Mouse (Mus musculus) thymus, adult 18-20 months (tissue): ENCODE data around the gene Traf3ip3.

Experiments used
- DNase-seq, 2 experiments: peaks; one replicate each; pipeline ENCODE4 v3.0.0; 2022; ENCODE audit warnings: mixed read lengths in 2 of 2

Traf3ip3 gene

GRCm38 (mm10) chr1:193201383-193201778 is at the start of gene Traf3ip3:
Traf3ip3 (minus strand) TSS chr1:193201703.
- DNase-seq = peak; percentile 78 to 93

DNA sequence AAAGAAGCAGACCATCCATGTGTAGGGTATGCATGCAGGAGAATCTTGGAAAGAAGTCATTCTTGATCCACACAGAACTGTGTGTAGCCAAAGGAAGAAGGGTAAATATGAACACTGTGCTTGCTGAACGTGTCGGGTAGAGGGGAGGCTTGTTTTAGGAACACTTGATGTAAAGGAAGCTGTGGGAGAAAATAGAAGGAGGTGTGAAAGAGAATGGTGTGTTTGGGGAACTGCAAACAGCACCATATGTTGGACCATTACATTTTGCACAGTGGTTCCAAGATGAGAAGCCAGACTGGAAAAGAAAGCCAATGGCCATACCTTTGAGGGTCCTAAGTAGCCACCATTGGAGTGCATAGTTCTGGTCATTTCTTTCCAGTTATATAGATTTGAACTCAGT is 48.5 kb upstream of the Traf3ip3 start:
- DNase-seq = no peak

GRCm38 (mm10) chr1:193244235-193244634 is 42.7 kb upstream of the Traf3ip3 start:
- no peak for DNase-seq

GRCm38 (mm10) chr1:193243571-193244193 is 42.2 kb upstream of the Traf3ip3 start:
- no peak for DNase-seq

GRCm38 (mm10) chr1:193242863-193243262 is 41.4 kb upstream of the Traf3ip3 start:
- DNase-seq = no peak

- DNase-seq = peak in 1 of 2 experiments; percentile 25
Measured at GRCm38 (mm10) chr1:193242238-193242637, 40.7 kb upstream of the Traf3ip3 start.

DNA sequence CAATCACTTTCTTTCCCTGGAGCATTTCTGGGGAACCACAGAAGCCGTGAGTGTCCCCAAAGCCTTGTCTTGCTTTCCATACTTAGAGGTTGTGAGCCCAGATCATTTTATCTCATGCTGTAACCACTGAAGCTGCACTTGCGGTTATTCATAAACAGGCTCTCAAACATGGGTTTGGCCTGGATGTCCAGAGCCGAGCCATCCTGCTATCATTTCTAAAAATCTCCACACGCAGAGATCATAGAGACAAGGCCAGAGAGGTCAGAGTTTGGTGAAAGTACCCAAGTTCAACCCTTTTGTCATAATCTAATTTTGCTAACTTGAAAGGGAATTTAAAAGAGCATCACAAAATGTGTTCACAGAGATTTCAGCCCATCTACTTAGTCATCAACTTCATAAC is 39.9 kb upstream of the Traf3ip3 start:
- no peak for DNase-seq

DNA sequence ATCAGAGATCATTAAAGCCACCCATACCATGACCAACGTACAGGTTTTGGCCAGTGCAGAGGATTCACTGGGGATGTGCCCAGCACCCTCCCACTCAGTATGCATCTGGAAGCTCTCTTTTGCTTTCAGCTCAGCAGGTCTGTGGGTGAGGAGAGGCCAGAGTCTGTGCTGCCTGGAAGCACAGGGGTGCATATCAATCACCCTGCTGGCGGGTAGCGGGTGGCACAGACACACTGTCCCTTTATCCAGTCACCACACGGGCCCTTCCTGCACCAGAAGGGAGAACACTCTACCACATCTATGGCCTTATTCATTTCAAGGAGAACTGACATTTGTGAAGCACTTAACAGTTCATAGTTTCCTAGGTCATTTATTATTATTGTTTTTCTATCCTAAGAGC is 36.9 kb upstream of the Traf3ip3 start:
- no peak for DNase-seq

GRCm38 (mm10) chr1:193234930-193235329 is 33.4 kb upstream of the Traf3ip3 start:
- no peak for DNase-seq

DNA sequence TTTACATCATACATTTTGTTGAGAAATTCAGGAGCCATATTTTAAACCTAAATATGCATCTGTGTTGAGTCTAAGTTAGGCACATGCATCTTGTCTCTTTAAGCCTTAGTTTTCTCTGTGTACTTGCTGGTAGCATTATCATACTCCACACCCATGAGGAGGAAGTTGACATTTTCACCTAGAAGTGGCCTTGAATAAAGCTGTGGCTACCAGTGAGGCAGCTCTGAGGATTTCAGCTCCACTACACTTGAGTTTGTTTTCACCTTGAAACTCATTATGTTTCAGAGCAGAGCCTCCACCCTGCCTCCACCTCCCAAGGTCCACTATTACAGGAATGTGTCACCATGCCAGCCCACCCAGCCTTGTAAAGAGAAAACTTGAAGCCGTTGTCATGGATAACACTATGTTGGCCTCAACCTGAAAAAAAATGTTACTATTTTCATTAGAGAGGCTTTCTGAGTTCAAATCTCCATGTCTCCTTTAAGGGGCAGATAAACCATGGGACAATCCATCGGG is 32.7 kb upstream of the Traf3ip3 start:
- no peak for DNase-seq

- DNase-seq = no peak
Measured at GRCm38 (mm10) chr1:193232732-193233131, 31.2 kb upstream of the Traf3ip3 start.

- no peak for DNase-seq
Measured at GRCm38 (mm10) chr1:193230935-193231334, 29.4 kb upstream of the Traf3ip3 start.

GRCm38 (mm10) chr1:193230531-193230930 is 29.0 kb upstream of the Traf3ip3 start:
- no peak for DNase-seq

DNA sequence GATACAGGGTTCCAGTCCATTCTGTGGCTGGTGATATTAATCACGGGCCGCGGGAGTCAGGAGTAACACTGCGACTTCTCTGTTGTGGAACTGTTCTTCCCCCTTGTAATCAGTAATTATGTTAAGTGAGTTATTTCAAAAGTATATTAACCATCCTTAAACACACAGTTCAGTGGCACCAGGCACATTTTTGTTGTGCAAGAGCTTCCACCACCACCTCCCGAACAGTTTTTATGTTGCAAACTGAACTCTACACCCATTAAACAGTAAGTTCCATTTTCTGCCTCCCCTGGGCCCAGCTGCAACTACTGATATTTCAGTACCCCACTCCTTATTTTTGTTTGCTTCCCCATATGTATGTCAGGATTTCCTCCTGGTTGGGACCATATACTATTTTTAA is 28.1 kb upstream of the Traf3ip3 start:
- DNase-seq = no peak

DNA sequence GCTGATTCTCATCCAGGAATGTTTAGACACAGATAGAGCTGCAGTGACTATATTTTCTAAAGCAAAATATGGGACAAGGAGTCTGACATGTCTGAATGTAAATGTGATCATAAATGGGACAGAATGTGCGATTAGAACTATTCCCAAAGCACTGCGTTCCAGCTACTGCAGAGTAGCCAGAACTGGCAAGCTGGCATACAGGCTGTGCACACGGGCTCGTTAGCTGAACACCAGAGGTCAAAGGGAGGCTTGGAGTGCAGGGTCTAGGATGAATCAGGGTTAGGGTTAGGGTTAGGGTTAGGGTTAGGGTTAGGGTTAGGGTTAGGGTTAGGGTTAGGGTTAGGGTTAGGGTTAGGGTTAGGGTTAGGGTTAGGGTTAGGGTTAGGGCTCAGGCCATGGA is 26.0 kb upstream of the Traf3ip3 start:
- DNase-seq = no peak

GRCm38 (mm10) chr1:193226724-193227522 is 25.4 kb upstream of the Traf3ip3 start:
- no peak for DNase-seq

DNA sequence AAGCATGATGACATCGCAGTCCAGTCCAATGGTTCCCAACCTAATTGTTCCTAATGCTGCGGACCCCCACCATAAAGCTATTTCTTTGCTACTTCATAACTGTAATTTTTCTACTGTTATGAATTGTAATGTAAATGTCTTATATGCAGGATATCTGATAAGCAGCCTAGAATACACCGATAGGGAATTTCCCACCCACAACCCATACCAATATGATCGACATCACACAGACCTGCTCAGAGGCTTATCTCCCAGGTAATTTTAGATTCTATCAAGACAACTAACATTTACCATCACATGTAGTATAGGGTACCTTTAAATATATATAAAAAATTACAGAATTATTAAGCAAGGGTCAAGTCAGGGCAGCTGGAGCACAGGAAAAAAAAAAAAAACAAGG is 24.6 kb upstream of the Traf3ip3 start:
- no peak for DNase-seq

DNA sequence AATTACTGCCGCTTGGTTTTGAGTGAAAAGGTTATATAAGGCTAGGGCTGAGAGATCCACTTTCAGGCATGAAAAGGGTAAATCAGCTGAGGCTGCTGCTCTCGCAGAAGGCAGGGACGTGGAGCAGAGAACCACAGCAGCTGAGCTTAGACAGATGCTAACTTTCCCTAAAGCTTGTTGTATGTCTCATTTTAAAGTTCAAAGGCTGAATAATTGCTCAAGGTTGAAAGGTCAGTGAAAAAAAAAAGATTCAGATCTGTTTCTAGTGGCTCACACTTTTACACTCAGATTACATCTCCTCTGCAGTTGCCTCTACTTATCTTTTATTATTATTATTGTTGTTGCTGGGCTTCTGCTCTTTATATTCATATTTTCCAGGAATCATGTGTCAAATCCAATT is 24.0 kb upstream of the Traf3ip3 start:
- DNase-seq = no peak

GRCm38 (mm10) chr1:193220408-193220807 is 18.9 kb upstream of the Traf3ip3 start:
- no peak for DNase-seq

DNA sequence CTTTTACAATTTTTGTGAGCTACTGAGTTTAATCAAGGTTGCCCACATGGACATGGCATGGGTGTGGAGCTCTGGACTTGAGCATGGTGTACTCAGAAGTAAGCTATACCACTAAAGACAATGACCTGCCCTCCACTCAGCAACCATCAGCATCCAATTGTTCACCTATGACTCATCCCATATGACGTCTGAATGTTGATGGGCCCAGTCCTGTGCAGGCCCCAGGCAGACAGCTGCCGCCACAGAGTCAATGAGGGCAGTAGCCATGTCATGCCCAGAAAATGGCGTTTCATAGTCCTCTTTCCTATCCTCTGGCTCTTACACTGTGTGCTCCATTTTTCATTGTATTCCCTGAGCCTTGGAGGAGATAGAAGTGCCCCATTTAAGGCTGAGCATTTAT is 14.5 kb upstream of the Traf3ip3 start:
- DNase-seq = no peak

GRCm38 (mm10) chr1:193214053-193214452 is 12.6 kb upstream of the Traf3ip3 start:
- no peak for DNase-seq

GRCm38 (mm10) chr1:193211371-193211770 is 9.9 kb upstream of the Traf3ip3 start:
- DNase-seq = no peak

DNA sequence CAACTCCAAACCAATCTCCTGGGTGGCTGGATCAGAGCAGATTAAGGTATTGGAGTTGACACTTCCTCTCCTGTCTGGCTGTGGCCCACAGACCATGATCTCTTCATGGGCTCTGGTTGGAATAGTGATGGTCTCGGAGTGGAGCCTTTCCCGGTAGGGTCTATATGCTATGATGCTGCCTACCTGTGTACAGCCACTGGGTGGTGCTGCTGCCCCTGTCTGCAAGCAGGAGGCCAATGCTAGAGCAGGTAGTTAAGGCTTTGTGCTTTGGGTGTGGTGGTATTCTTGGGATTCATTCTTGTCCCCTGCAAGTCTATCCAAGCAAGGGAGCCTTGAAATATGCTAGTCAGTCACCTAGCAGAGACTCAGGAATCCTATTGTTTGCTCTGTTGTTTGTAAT is 6.7 kb upstream of the Traf3ip3 start:
- DNase-seq = peak; percentile 47 to 64

DNA sequence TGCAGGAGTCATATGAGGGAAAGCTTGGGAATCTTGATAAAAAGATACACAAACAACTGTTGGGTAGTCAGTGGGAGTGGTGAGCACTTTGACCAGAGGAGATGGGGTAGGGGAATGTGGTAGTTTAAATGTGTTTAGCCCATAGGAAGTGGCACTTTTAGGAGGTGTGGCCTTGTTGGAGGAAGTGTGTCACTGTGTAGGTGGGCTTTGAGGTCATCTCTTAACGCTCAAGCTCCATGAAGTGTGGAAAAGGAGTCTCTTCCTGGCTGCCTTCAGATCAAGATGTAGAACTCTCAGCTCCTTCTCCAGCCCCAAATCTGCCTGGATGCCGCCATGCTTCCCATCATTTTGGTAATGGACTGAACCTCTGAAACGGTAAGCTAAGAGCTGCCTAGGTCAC is 6.0 kb upstream of the Traf3ip3 start, which contains the start of gene Lamb3:
Lamb3 (plus strand) TSS at position 197 of the 400 bp plus-strand sequence.
- no peak for DNase-seq
